Mouse (Mus musculus) G1E (cell line): ENCODE results near the gene Pagr1a.

Source experiments
- CTCF ChIP-seq: IDR thresholded peaks from 2 replicates; pipeline ENCODE4 v1.5.1; 2012; ENCODE audit warnings: low read depth, low read length, inconsistent platforms, mixed read lengths
- GATA1 ChIP-seq: IDR thresholded peaks from 2 replicates; pipeline ENCODE4 v1.6.1; 2012; ENCODE audit warnings: borderline replicate concordance, low read length, inconsistent platforms, mixed read lengths
- GATA2 ChIP-seq: IDR thresholded peaks from 2 replicates; pipeline ENCODE4 v1.6.1; 2012; ENCODE audit warnings: low read depth, low read length, inconsistent platforms, borderline replicate concordance
- TAL1 ChIP-seq: conservative IDR thresholded peaks from 2 replicates; pipeline ENCODE4 v1.6.1; 2012; ENCODE audit warnings: low read depth, low read length, inconsistent platforms, mixed read lengths

DNA sequence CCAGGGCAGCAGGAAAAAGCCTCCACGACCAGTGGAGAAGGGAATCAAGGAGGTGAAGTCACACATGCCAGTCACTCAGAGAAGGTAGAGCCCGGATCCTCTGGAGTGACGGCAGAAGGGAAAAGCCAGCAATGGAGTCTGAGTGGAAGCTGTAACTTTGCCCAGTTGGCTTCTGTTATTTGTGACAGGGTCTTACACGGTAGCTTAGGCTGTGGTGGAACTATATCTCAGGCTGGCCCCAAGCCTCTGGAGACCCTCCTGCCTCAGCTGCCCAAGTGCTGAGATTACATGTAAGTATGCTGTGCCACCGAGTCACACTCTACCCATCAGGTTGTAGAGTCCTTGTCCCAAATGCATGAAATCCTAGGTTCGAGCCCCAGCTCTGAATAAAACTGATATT lies 3.8 kb downstream of the Pagr1a start:
- TF ChIP-seq GATA2 (no peak), CTCF (no peak), TAL1 (no peak), GATA1 (no peak)
